Mouse (Mus musculus): ENCODE results near the gene Vwce. TPM values are rescaled to one million over a fixed set of nuclear protein-coding genes. Genes with fewer than 3 reads are reported as not detected.

The Vwce gene
- total and polyA plus RNA-seq, 2 experiments = 4.5 to 30.7 TPM

GRCm38 (mm10) chr19:10701013-10701726, 67.2 kb downstream of the Vwce start:
- Histone ChIP-seq H3K9ac (ENCODE audit: low read depth, low read length) (no peak overlapping the region), H3K27me3 (ENCODE audit: control insufficient read depth, insufficient read depth, low read length) (no peaks in the 10 kb centered on the region), H3K79me2 (ENCODE audit: control insufficient read depth, insufficient read depth, low read length) (peaks cover 45% of the 10 kb centered on the region), H3K4me3 (ENCODE audit: insufficient read depth, low read depth, low read length) (no peak overlapping the region), H3K36me3 (ENCODE audit: control insufficient read depth, insufficient read depth, low read length) (no peaks in the 10 kb centered on the region), H3K27ac (replicated peaks; ENCODE audit: insufficient read depth, low read depth, low read length) (no peak overlapping the region), H3K4me1 (ENCODE audit: control insufficient read depth, insufficient read depth, low read length) (peaks cover 19% of the 10 kb centered on the region)
- TF ChIP-seq POLR2A (IDR thresholded peaks at IDR 0.05; ENCODE audit: extremely low read depth, insufficient read depth, low read length) (no peak), CTCF (IDR thresholded peaks at IDR 0.05; ENCODE audit: low read depth, low read length) (no peak)
- peak; percentile 49 for DNase-seq (ENCODE audit: extremely low read depth, low read depth, low spot score)
- 71% methylated on average over 6 of the region's 6 CpGs for whole genome bisulfite sequencing

- Histone ChIP-seq H3K9ac (ENCODE audit: low read depth, low read length) (no peak overlapping the region), H3K79me2 (ENCODE audit: control insufficient read depth, insufficient read depth, low read length) (peaks cover 45% of the 10 kb centered on the region), H3K27me3 (ENCODE audit: control insufficient read depth, insufficient read depth, low read length) (no peaks in the 10 kb centered on the region), H3K4me3 (ENCODE audit: insufficient read depth, low read depth, low read length) (no peak overlapping the region), H3K4me1 (ENCODE audit: control insufficient read depth, insufficient read depth, low read length) (peaks cover 19% of the 10 kb centered on the region), H3K27ac (replicated peaks; ENCODE audit: insufficient read depth, low read depth, low read length) (no peak overlapping the region), H3K36me3 (ENCODE audit: control insufficient read depth, insufficient read depth, low read length) (no peaks in the 10 kb centered on the region)
- WGBS = 91% methylated on average over 8 of the region's 8 CpGs
- no peak for DNase-seq (ENCODE audit: extremely low read depth, low read depth, low spot score)
- no peak for TF ChIP-seq CTCF (IDR thresholded peaks at IDR 0.05; ENCODE audit: low read depth, low read length)
Observed at GRCm38 (mm10) chr19:10702125-10702524, 68.1 kb downstream of the Vwce start.

GRCm38 (mm10) chr19:10703470-10703869, 69.5 kb downstream of the Vwce start:
- peak; percentile 88 for DNase-seq (ENCODE audit: extremely low read depth, low read depth, low spot score)
- H3K9ac ChIP-seq (ENCODE audit: low read depth, low read length) = no peak overlapping the region
- H3K4me1 ChIP-seq (ENCODE audit: control insufficient read depth, insufficient read depth, low read length) = peaks cover 12% of the 10 kb centered on the region
- no peaks in the 10 kb centered on the region for H3K27me3 ChIP-seq (ENCODE audit: control insufficient read depth, insufficient read depth, low read length)
- TF ChIP-seq POLR2A (IDR thresholded peaks at IDR 0.05; ENCODE audit: extremely low read depth, insufficient read depth, low read length) (no peak), CTCF (IDR thresholded peaks at IDR 0.05; ENCODE audit: low read depth, low read length) (no peak)
- no peak overlapping the region for H3K4me3 ChIP-seq (ENCODE audit: insufficient read depth, low read depth, low read length)
- WGBS = 28% methylated on average over 8 of the region's 8 CpGs
- H3K27ac ChIP-seq (replicated peaks; ENCODE audit: insufficient read depth, low read depth, low read length) = no peak overlapping the region
- H3K79me2 ChIP-seq (ENCODE audit: control insufficient read depth, insufficient read depth, low read length) = peaks cover 36% of the 10 kb centered on the region
- H3K36me3 ChIP-seq (ENCODE audit: control insufficient read depth, insufficient read depth, low read length) = no peaks in the 10 kb centered on the region

- Histone ChIP-seq H3K9ac (ENCODE audit: low read depth, low read length) (no peak overlapping the region), H3K4me1 (ENCODE audit: control insufficient read depth, insufficient read depth, low read length) (peaks cover 8% of the 10 kb centered on the region), H3K27me3 (ENCODE audit: control insufficient read depth, insufficient read depth, low read length) (no peaks in the 10 kb centered on the region), H3K36me3 (ENCODE audit: control insufficient read depth, insufficient read depth, low read length) (peaks cover 10% of the 10 kb centered on the region; the same call in 1 of the 2 replicates), H3K4me3 (ENCODE audit: insufficient read depth, low read depth, low read length) (no peak overlapping the region), H3K27ac (replicated peaks; ENCODE audit: insufficient read depth, low read depth, low read length) (no peak overlapping the region), H3K79me2 (ENCODE audit: control insufficient read depth, insufficient read depth, low read length) (peaks cover 8% of the 10 kb centered on the region; the same call in 1 of the 2 replicates)
- DNase-seq (ENCODE audit: extremely low read depth, low read depth, low spot score) = no peak
- TF ChIP-seq CTCF (IDR thresholded peaks at IDR 0.05; ENCODE audit: low read depth, low read length) (no peak), POLR2A (IDR thresholded peaks at IDR 0.05; ENCODE audit: extremely low read depth, insufficient read depth, low read length) (no peak)
- 84% methylated on average over 13 of the region's 13 CpGs for WGBS
Observed at GRCm38 (mm10) chr19:10707087-10707875, 73.3 kb downstream of the Vwce start.

- no peak overlapping the region for H3K9ac ChIP-seq (ENCODE audit: low read depth, low read length)
- no peak overlapping the region for H3K27ac ChIP-seq (replicated peaks; ENCODE audit: insufficient read depth, low read depth, low read length)
- peak; percentile 29 for DNase-seq (ENCODE audit: extremely low read depth, low read depth, low spot score)
- H3K27me3 ChIP-seq (ENCODE audit: control insufficient read depth, insufficient read depth, low read length) = no peaks in the 10 kb centered on the region
- H3K79me2 ChIP-seq (ENCODE audit: control insufficient read depth, insufficient read depth, low read length) = peaks cover 7% of the 10 kb centered on the region; the same call in 1 of the 2 replicates
- H3K4me1 ChIP-seq (ENCODE audit: control insufficient read depth, insufficient read depth, low read length) = peaks cover 8% of the 10 kb centered on the region
- H3K36me3 ChIP-seq (ENCODE audit: control insufficient read depth, insufficient read depth, low read length) = peaks cover 10% of the 10 kb centered on the region; the same call in 1 of the 2 replicates
- WGBS = 98% methylated on average over 1 of the region's 1 CpGs
- H3K4me3 ChIP-seq (ENCODE audit: insufficient read depth, low read depth, low read length) = no peak overlapping the region
- TF ChIP-seq CTCF (IDR thresholded peaks at IDR 0.05; ENCODE audit: low read depth, low read length) (no peak), POLR2A (IDR thresholded peaks at IDR 0.05; ENCODE audit: extremely low read depth, insufficient read depth, low read length) (no peak)
Observed at GRCm38 (mm10) chr19:10707881-10708280, 73.9 kb downstream of the Vwce start.
